Mouse (Mus musculus) neural tube, embryonic 11.5 days (tissue): Measurements from ENCODE around the gene Neurod1. TPM values are rescaled to one million over a fixed set of nuclear protein-coding genes. Genes with fewer than 3 reads are reported as not detected.

Experiments
- ATAC-seq: fragments of 200-750 bp; cut with Nextera tagmentation; 2 replicates; pipeline ENCODE4 v1.8.0; 2017; ENCODE audit warnings: moderate number of reproducible peaks, mild to moderate bottlenecking, moderate TSS enrichment, moderate library complexity; ENCODE audit not compliant: insufficient read depth, low FRiP score, low TSS enrichment
- DNase-seq: peaks from one replicate; pipeline ENCODE4 v3.0.0-alpha.2; 2015; ENCODE audit warnings: low spot score
- H3K27ac ChIP-seq: fragments of 300-500 bp; sonication (generic); 2 replicates; pipeline ENCODE4 v1.5.1; 2014; ENCODE audit warnings: low read depth, mild to moderate bottlenecking, low read length
- H3K27me3 ChIP-seq: fragments of 300-500 bp; sonication (generic); 2 replicates; pipeline ENCODE4 v1.6.1; 2014; ENCODE audit warnings: mild to moderate bottlenecking, low read length, mixed read lengths; ENCODE audit not compliant: control insufficient read depth, insufficient read depth
- H3K36me3 ChIP-seq: fragments of 300-500 bp; sonication (generic); 2 replicates; pipeline ENCODE4 v1.6.1; 2014; ENCODE audit warnings: mild to moderate bottlenecking, low read length, moderate library complexity, mixed read lengths; ENCODE audit not compliant: control insufficient read depth, insufficient read depth
- H3K4me1 ChIP-seq: fragments of 300-500 bp; sonication (generic); 2 replicates; pipeline ENCODE4 v1.6.1; 2014; ENCODE audit warnings: low read length, mixed read lengths; ENCODE audit not compliant: control insufficient read depth, insufficient read depth
- H3K4me2 ChIP-seq: fragments of 300-500 bp; sonication (generic); 2 replicates; pipeline ENCODE4 v1.6.1; 2014; ENCODE audit warnings: low read depth, mild to moderate bottlenecking, moderate library complexity
- H3K4me3 ChIP-seq: fragments of 300-500 bp; sonication (generic); 2 replicates; pipeline ENCODE4 v1.5.1; 2014; ENCODE audit warnings: low read depth, low read length
- H3K9ac ChIP-seq: fragments of 300-500 bp; sonication (generic); 2 replicates; pipeline ENCODE4 v1.6.1; 2014; ENCODE audit warnings: mild to moderate bottlenecking, low read length
- H3K9me3 ChIP-seq: fragments of 300-500 bp; sonication (generic); 2 replicates; pipeline ENCODE4 v1.6.1; 2016; ENCODE audit warnings: low read length; ENCODE audit not compliant: control insufficient read depth
- WGBS: fragments of 180-500 bp; shearing (Covaris S2); extraction: QIAGEN DNeasy Blood & Tissue Kit; methylation state at CpG from one replicate; pipeline ENCODE4 v1.1.7; 2014; 5-methylcytosine and 5-hydroxymethylcytosine counted together
- polyA plus RNA-seq: library from polyadenylated mRNA; unstranded; fragments of >200 nt; fragmentation: Nextera tagmentation; extraction: Ambion mirVana; gene quantifications from 2 replicates; pipeline ENCODE4 v1.2.1, GENCODE M21; 2014

Neurod1 gene
- polyA plus RNA-seq, 1 experiment from 2014 or later = 44.8 TPM

- no peak overlapping the region for H3K27ac ChIP-seq
- H3K4me1 ChIP-seq = 0 out of 2 replicates have a peak, but pooled peaks cover 2% of the 10 kb centered on the region
- no peaks in the 10 kb centered on the region for H3K36me3 ChIP-seq
- ATAC-seq (no peak), DNase-seq (no peak)
- no peaks in the 10 kb centered on the region for H3K9me3 ChIP-seq
- H3K4me3 ChIP-seq = no peak overlapping the region
- no peak overlapping the region for H3K9ac ChIP-seq
- WGBS = 65% methylated on average over 4 of the region's 4 CpGs
- no peak overlapping the region for H3K4me2 ChIP-seq
- H3K27me3 ChIP-seq = peaks cover 19% of the 10 kb centered on the region
Measured at GRCm38 (mm10) chr2:79450684-79451394, 5.7 kb downstream of the Neurod1 start.

DNA sequence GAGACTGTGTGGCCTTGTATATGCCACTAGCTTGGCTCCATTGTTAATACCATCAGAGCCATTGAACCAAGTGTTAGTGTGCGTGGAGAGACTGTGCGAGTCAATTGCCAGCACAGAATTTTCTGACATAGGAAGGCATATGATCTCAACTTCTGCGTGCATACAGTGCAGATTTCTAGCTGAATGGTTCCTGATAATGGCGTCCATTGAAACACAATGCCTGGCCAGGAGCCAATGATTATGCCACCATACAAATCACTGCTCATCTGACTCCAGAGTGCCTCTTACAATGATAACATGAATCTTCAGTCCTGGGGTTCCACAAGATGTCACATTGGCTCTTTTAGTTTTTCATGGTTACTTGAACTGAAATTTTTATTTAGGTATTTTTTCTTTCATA is 7.2 kb downstream of the Neurod1 start:
- 76% methylated on average over 4 of the region's 4 CpGs for WGBS
- H3K36me3 ChIP-seq = no peaks in the 10 kb centered on the region
- no peak overlapping the region for H3K27ac ChIP-seq
- H3K9ac ChIP-seq = no peak overlapping the region
- ATAC-seq (no peak), DNase-seq (no peak)
- H3K4me2 ChIP-seq = no peak overlapping the region
- no peak overlapping the region for H3K4me3 ChIP-seq
- peaks cover 6% of the 10 kb centered on the region for H3K27me3 ChIP-seq
- no peaks in the 10 kb centered on the region for H3K9me3 ChIP-seq
- 0 out of 2 replicates have a peak, but pooled peaks cover 2% of the 10 kb centered on the region for H3K4me1 ChIP-seq

DNA sequence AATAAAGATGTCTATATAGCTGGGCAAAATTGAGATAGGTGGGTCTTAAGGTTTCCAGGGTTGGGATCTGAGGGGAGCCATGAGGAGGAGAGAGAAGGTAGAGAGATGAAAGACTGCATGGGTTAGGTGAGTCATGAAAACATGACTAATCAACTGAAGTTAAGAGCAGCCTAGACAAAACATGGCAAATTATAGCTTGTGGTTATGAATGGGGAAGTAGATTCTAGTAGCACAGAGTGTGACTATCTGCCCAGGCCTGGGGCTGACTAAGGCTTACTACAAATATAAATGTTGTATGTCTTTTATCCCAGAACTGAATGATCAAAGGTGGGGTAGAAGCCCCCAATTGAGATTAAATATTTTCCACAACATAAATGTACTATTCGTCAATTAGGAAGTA is 9.4 kb downstream of the Neurod1 start:
- Histone ChIP-seq H3K9ac (no peak overlapping the region), H3K27me3 (no peaks in the 10 kb centered on the region), H3K4me2 (no peak overlapping the region), H3K27ac (no peak overlapping the region), H3K9me3 (no peaks in the 10 kb centered on the region), H3K4me3 (no peak overlapping the region), H3K4me1 (no peaks in the 10 kb centered on the region), H3K36me3 (no peaks in the 10 kb centered on the region)
- no peak for ATAC-seq
- DNase-seq = no peak
- 77% methylated on average over 1 of the region's 1 CpGs for WGBS

DNA sequence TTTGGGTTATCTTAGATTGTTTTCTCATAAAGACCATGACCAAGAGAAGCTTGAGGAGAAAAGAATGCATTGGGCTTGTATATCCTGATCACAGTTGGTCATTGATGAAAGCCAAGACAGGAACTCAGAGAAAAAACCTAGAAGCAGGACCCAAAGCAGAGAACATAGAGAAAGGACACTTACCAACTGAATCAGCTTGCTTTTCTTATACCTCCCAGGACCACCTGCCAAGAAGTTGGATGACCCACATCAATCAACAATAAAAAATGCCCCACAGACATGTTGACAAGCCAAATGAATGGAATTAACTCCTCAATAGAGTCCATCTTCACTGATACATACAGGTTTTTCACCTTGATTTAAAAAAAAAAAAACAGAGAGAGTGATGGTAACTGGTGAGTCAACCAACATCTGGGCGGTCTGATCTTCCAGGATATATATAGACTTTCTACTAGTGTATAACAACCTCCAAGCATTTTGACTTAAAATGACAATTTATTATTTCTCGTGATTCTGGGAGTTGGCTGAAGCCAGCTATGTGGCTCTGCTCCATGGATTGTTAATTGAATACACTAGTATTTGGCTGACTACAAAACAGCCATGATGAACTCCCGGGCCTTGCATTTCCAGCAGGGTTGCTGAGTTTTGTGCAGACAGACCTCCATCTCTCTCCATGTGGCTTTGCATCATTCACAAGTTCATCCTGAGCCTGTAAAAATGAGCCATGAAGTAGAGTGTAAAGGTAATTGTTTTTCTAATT is 12.5 kb downstream of the Neurod1 start:
- no peaks in the 10 kb centered on the region for H3K9me3 ChIP-seq

DNA sequence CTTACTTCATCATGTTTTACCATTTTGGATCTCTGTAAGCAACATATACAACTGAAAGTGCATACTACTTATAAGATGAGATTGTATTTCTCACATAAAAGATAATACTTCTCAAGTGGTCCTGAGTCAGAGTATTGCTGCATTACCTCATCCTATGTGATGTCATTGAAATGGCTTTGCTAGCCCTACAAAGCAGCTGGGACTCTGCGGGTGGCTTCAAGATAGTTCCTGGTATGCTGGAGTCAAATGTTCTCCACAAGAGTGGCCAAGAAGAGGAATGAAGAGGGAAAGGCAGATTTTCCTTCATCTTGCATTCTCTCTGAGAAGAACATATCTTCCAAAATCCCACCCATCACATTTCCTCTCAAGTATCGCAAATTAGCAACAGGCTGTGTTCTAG is 13.2 kb downstream of the Neurod1 start:
- DNase-seq (no peak), ATAC-seq (no peak)
- H3K36me3 ChIP-seq = no peaks in the 10 kb centered on the region
- H3K4me2 ChIP-seq = no peak overlapping the region
- no peaks in the 10 kb centered on the region for H3K27me3 ChIP-seq
- H3K9me3 ChIP-seq = no peaks in the 10 kb centered on the region
- WGBS = 97% methylated on average over 2 of the region's 2 CpGs
- no peak overlapping the region for H3K27ac ChIP-seq
- no peak overlapping the region for H3K9ac ChIP-seq
- no peak overlapping the region for H3K4me3 ChIP-seq
- H3K4me1 ChIP-seq = no peaks in the 10 kb centered on the region

More for the DNA sequence above, 12.5 kb downstream of the Neurod1 start:
- Histone ChIP-seq H3K27ac (no peak overlapping the region), H3K4me2 (no peak overlapping the region), H3K27me3 (no peaks in the 10 kb centered on the region), H3K36me3 (no peaks in the 10 kb centered on the region), H3K4me1 (no peaks in the 10 kb centered on the region), H3K4me3 (no peak overlapping the region), H3K9ac (no peak overlapping the region)
- no peak for DNase-seq
- 88% methylated on average over 3 of the region's 3 CpGs for WGBS
- ATAC-seq = no peak

DNA sequence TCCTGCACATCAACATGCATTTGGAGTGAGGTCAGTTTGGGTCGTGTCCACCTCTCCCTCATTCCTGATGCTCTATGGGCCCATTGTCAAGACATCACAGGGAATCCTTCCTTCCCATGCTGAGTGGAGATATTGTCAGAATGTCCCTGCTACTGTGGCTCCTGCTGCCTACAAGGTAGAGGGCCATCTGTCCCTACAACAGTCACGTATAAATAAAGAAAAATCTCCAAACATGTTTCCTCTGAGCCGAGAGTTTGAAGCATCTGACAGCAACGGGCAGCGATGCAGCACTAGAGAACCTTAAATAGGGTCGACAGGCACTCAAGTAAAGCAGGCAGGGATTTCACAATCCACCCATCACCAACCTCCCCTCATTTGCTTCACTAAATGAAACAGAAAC is 13.6 kb downstream of the Neurod1 start:
- no peaks in the 10 kb centered on the region for H3K36me3 ChIP-seq
- DNase-seq (no peak), ATAC-seq (no peak)
- H3K4me2 ChIP-seq = no peak overlapping the region
- no peaks in the 10 kb centered on the region for H3K27me3 ChIP-seq
- no peaks in the 10 kb centered on the region for H3K9me3 ChIP-seq
- H3K4me3 ChIP-seq = no peak overlapping the region
- no peaks in the 10 kb centered on the region for H3K4me1 ChIP-seq
- no peak overlapping the region for H3K27ac ChIP-seq
- WGBS = 85% methylated on average over 6 of the region's 6 CpGs
- H3K9ac ChIP-seq = no peak overlapping the region

GRCm38 (mm10) chr2:79442227-79442626 is 14.3 kb downstream of the Neurod1 start:
- ATAC-seq (no peak), DNase-seq (no peak)
- no peak overlapping the region for H3K4me2 ChIP-seq
- no peak overlapping the region for H3K9ac ChIP-seq
- WGBS = 97% methylated on average over 2 of the region's 2 CpGs
- no peaks in the 10 kb centered on the region for H3K4me1 ChIP-seq
- no peaks in the 10 kb centered on the region for H3K27me3 ChIP-seq
- no peaks in the 10 kb centered on the region for H3K9me3 ChIP-seq
- H3K4me3 ChIP-seq = no peak overlapping the region
- H3K36me3 ChIP-seq = no peaks in the 10 kb centered on the region
- no peak overlapping the region for H3K27ac ChIP-seq

DNA sequence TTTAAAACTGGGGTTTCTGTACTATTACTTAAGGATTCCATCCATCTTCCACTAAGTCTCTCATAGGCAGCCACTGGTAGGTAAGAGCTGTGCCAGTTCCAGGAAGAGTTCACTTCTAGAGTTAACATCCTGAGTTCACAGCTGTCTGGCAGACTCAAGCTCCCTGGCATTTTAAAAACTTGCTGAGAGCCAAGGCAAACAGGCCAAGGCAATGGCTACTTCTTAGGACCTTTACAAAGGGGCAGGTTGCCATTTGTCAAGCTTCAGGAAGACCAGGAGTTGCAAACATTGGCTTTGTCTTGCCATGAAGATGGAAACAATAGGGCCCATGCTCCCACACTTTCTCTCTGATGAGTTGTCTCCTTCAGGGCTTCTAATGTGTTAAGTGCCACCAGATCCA is 26.5 kb downstream of the Neurod1 start:
- H3K27ac ChIP-seq = no peak overlapping the region
- ATAC-seq = no peak
- H3K9ac ChIP-seq = no peak overlapping the region
- H3K27me3 ChIP-seq = no peaks in the 10 kb centered on the region
- no peak overlapping the region for H3K4me2 ChIP-seq
- H3K4me1 ChIP-seq = no peaks in the 10 kb centered on the region
- no peaks in the 10 kb centered on the region for H3K9me3 ChIP-seq
- H3K36me3 ChIP-seq = no peaks in the 10 kb centered on the region
- DNase-seq = no peak
- no peak overlapping the region for H3K4me3 ChIP-seq

GRCm38 (mm10) chr2:79429650-79430049 is 26.9 kb downstream of the Neurod1 start:
- no peaks in the 10 kb centered on the region for H3K4me1 ChIP-seq
- H3K27me3 ChIP-seq = no peaks in the 10 kb centered on the region
- no peaks in the 10 kb centered on the region for H3K9me3 ChIP-seq
- no peak overlapping the region for H3K4me3 ChIP-seq
- no peak overlapping the region for H3K27ac ChIP-seq
- no peak for DNase-seq
- no peak for ATAC-seq
- H3K9ac ChIP-seq = no peak overlapping the region
- H3K36me3 ChIP-seq = no peaks in the 10 kb centered on the region
- 5% methylated on average over 6 of the region's 6 CpGs for WGBS
- H3K4me2 ChIP-seq = no peak overlapping the region
